Mouse (Mus musculus) embryonic stem cell, embryonic (primary cell): Measurements from ENCODE around the gene Dld.

Source experiments
- CTCF ChIA-PET, 4 experiments: fragments of 300-600 bp in 2 of 4; fragments of 350-600 bp in 2 of 4; sonication (Branson Sonifier 250); formaldehyde crosslinking; loops; one replicate each; lab custom pipeline; 2022; ENCODE audit warnings: inconsistent platforms in 2 of 4; lab: Charles Lee
- POLR2A ChIA-PET, 4 experiments: fragments of 300-600 bp in 2 of 4; fragments of 350-600 bp in 2 of 4; sonication (Branson Sonifier 250); formaldehyde crosslinking; loops; one replicate each; lab custom pipeline; 2022; ENCODE audit warnings: antibody characterized with exemption in 4 of 4, inconsistent platforms in 1 of 4; lab: Charles Lee

Gene Dld

GRCm38 (mm10) chr12:31350191-31350943, 886 bp downstream of the Dld start:
- POLR2A ChIA-PET, result interaction anchor here (0.5 to 1.7 kb wide), 10 partner anchors 16 to 600 kb away, joined by 3 to 6 read pairs (median 3); partner anchors contain the start of genes Fam110c (in 1 of the 4) and Hbp1 (in 1 of the 4)
- CTCF ChIA-PET, result no interaction called here

GRCm38 (mm10) chr12:31333261-31333660, 18.0 kb downstream of the Dld start:
- ChIA-PET CTCF (no interaction called here), POLR2A (interaction anchor here in 1 of 4 experiments (1.1 kb wide), 1 partner anchor 17 kb away, joined by 3 read pairs; no protein-coding TSS in a partner anchor)

- ChIA-PET CTCF (interaction anchor here in 1 of 4 experiments (0.6 kb wide), 1 partner anchor 241 kb away, joined by 3 read pairs; no protein-coding TSS in a partner anchor), POLR2A (interaction anchor here in 2 of 4 experiments (0.5 to 0.9 kb wide), 3 partner anchors 10 to 116 kb away, joined by 4 to 6 read pairs (median 5); no protein-coding TSS in a partner anchor)
Measured at GRCm38 (mm10) chr12:31327139-31327538, 24.1 kb downstream of the Dld start.

GRCm38 (mm10) chr12:31323136-31323695, 28.0 kb downstream of the Dld start:
- POLR2A ChIA-PET, result no interaction called here
- CTCF ChIA-PET, result interaction anchor here in 1 of 4 experiments (0.6 kb wide), 1 partner anchor 568 kb away, joined by 6 read pairs; no protein-coding TSS in a partner anchor

GRCm38 (mm10) chr12:31321532-31321931, 29.7 kb downstream of the Dld start:
- CTCF ChIA-PET, result no interaction called here
- POLR2A ChIA-PET, result no interaction called here

GRCm38 (mm10) chr12:31320817-31321216, 30.4 kb downstream of the Dld start:
- POLR2A ChIA-PET, result no interaction called here
- CTCF ChIA-PET, result no interaction called here

GRCm38 (mm10) chr12:31318409-31318963, 32.8 kb downstream of the Dld start:
- ChIA-PET POLR2A (interaction anchor here in 1 of 4 experiments (0.6 to 1.3 kb wide), 2 partner anchors 11 kb away, joined by 3 to 4 read pairs; no protein-coding TSS in a partner anchor), CTCF (no interaction called here)

- POLR2A ChIA-PET, result interaction anchor here in 3 of 4 experiments (0.6 to 1.6 kb wide), 3 partner anchors 9 to 483 kb away, joined by 3 to 9 read pairs (median 4); no protein-coding TSS in a partner anchor
- CTCF ChIA-PET, result no interaction called here
Measured at GRCm38 (mm10) chr12:31317670-31318408, 33.4 kb downstream of the Dld start.

GRCm38 (mm10) chr12:31315961-31316360, 35.3 kb downstream of the Dld start:
- CTCF ChIA-PET, result no interaction called here
- POLR2A ChIA-PET, result interaction anchor here in 1 of 4 experiments (0.9 to 1.5 kb wide), 3 partner anchors 18 to 23 kb away, joined by 3 read pairs; no protein-coding TSS in a partner anchor

GRCm38 (mm10) chr12:31314310-31314709, 36.9 kb downstream of the Dld start:
- ChIA-PET CTCF (no interaction called here), POLR2A (no interaction called here)

GRCm38 (mm10) chr12:31313136-31313535, 38.1 kb downstream of the Dld start:
- ChIA-PET POLR2A (no interaction called here), CTCF (interaction anchor here in 1 of 4 experiments (0.6 kb wide), 1 partner anchor 140 kb away, joined by 3 read pairs; no protein-coding TSS in a partner anchor)

- ChIA-PET CTCF (no interaction called here), POLR2A (interaction anchor here in 1 of 4 experiments (0.5 kb wide), 1 partner anchor 60 kb away, joined by 3 read pairs; no protein-coding TSS in a partner anchor)
Measured at GRCm38 (mm10) chr12:31312281-31312680, 39.0 kb downstream of the Dld start.

- CTCF ChIA-PET, result no interaction called here
- POLR2A ChIA-PET, result no interaction called here
Measured at GRCm38 (mm10) chr12:31311671-31312265, 39.5 kb downstream of the Dld start.

GRCm38 (mm10) chr12:31310687-31311086, 40.6 kb downstream of the Dld start:
- POLR2A ChIA-PET, result no interaction called here
- CTCF ChIA-PET, result no interaction called here

GRCm38 (mm10) chr12:31307756-31308155, 43.5 kb downstream of the Dld start:
- ChIA-PET POLR2A (interaction anchor here in 2 of 4 experiments (0.6 to 0.7 kb wide), 2 partner anchors 11 to 1455 kb away, joined by 3 to 4 read pairs; no protein-coding TSS in a partner anchor), CTCF (interaction anchor here in 1 of 4 experiments (0.6 kb wide), 1 partner anchor 140 kb away, joined by 3 read pairs; no protein-coding TSS in a partner anchor)

- POLR2A ChIA-PET, result no interaction called here
- CTCF ChIA-PET, result interaction anchor here in 1 of 4 experiments (0.6 kb wide), 1 partner anchor 139 kb away, joined by 3 read pairs; no protein-coding TSS in a partner anchor
Measured at GRCm38 (mm10) chr12:31307011-31307410, 44.2 kb downstream of the Dld start.

GRCm38 (mm10) chr12:31306075-31306675, 45.1 kb downstream of the Dld start:
- ChIA-PET POLR2A (no interaction called here), CTCF (no interaction called here)
